ENCODE assay signal across 8 mouse cellular contexts in genomic region chr3:88477735-88478134, GRCm38 (mm10). TPM values are rescaled to one million over a fixed set of nuclear protein-coding genes. Genes with fewer than 3 reads are reported as not detected.
A peak's percentile ranks its signal among the peaks of the same experiment; 100 is the strongest.
DNase-seq lines count a peak whose midpoint lies in the region; ATAC-seq lines count a peak whose summit lies in the region.

No protein-coding gene starts in this region.

- H3K27ac ChIP-seq in forebrain, embryonic 13.5 days = no peak overlapping the region
- no peak overlapping the region for H3K27ac ChIP-seq in hindbrain, embryonic 10.5 days

- WGBS in forebrain, embryonic 13.5 days = 2% methylated on average over 8 of the region's 8 CpGs
- 3% methylated on average over 8 of the region's 8 CpGs for whole genome bisulfite sequencing in hindbrain, embryonic 10.5 days

- no peak overlapping the region for H3K4me2 ChIP-seq in forebrain, embryonic 13.5 days

- H3K4me1 ChIP-seq in forebrain, embryonic 13.5 days = peaks cover 18% of the 10 kb centered on the region
- H3K4me1 ChIP-seq in hindbrain, embryonic 10.5 days (replicated peaks) = peaks cover 23% of the 10 kb centered on the region

- no peaks in the 10 kb centered on the region for H3K36me3 ChIP-seq in forebrain, embryonic 13.5 days (ENCODE audit: poor library complexity, severe bottlenecking)
- H3K36me3 ChIP-seq in hindbrain, embryonic 10.5 days = no peaks in the 10 kb centered on the region

- H3K9ac ChIP-seq in forebrain, embryonic 13.5 days = no peak overlapping the region

- H3K4me3 ChIP-seq in forebrain, embryonic 13.5 days = no peak overlapping the region
- no peak overlapping the region for H3K4me3 ChIP-seq in hindbrain, embryonic 10.5 days

- DNase-seq in Muller cell, postnatal 12 days (ENCODE audit: inconsistent ontology term) = peak; percentile 81
- peak; percentile 85 for DNase-seq in hindbrain, embryonic 10.5 days (ENCODE audit: low spot score)
- DNase-seq in layer of hippocampus, postnatal 10 days (ENCODE audit: low spot score in 2 of 2) = peak; percentile 83 to 87
- peak; percentile 90 for DNase-seq in lung, postnatal 14 days
- peak; percentile 93 for DNase-seq in retina, embryonic 14.5 days (ENCODE audit: low spot score)
- DNase-seq in urinary bladder, postnatal 10 days (ENCODE audit: low spot score) = peak; percentile 62

- peak; percentile 76 for ATAC-seq in cerebellum, adult (ENCODE audit: insufficient number of reproducible peaks, low FRiP score, low TSS enrichment)
- ATAC-seq in forebrain, embryonic 13.5 days = peak; percentile 81

- no peaks in the 10 kb centered on the region for H3K9me3 ChIP-seq in forebrain, embryonic 13.5 days (replicated peaks)
- H3K9me3 ChIP-seq in hindbrain, embryonic 10.5 days = no peaks in the 10 kb centered on the region

- peaks cover 13% of the 10 kb centered on the region for H3K27me3 ChIP-seq in forebrain, embryonic 13.5 days
- peaks cover 26% of the 10 kb centered on the region for H3K27me3 ChIP-seq in hindbrain, embryonic 10.5 days (ENCODE audit: insufficient read depth, poor library complexity, severe bottlenecking)

RNA-seq across cellular contexts. Expression of gene Sema4a, which starts 16.8 kb away (rescaled TPM):
- 13.7 and 16.7 TPM in 2 replicates for polyA plus RNA-seq in forebrain, embryonic 13.5 days (2015; fragmentation: Nextera tagmentation; extraction: Ambion mirVana)
- polyA plus RNA-seq in hindbrain, embryonic 10.5 days (2016; fragmentation: Nextera tagmentation; extraction: Ambion mirVana) = 3.8 and 8.6 TPM in 2 replicates
- total RNA-seq in layer of hippocampus, postnatal 10 days (2021) = 10 to 100 TPM; 39.6 to 42.8 TPM

RNA-seq across cellular contexts. Expression of gene Lmna, which starts 32.0 kb away (rescaled TPM):
- polyA plus RNA-seq in forebrain, embryonic 13.5 days (2015; fragmentation: Nextera tagmentation; extraction: Ambion mirVana) = 12.1 and 15.5 TPM in 2 replicates
- 13.4 and 24.0 TPM in 2 replicates for polyA plus RNA-seq in hindbrain, embryonic 10.5 days (2016; fragmentation: Nextera tagmentation; extraction: Ambion mirVana)
- total RNA-seq in layer of hippocampus, postnatal 10 days (2021) = 10 to 100 TPM; 46.2 to 50.5 TPM

RNA-seq across cellular contexts. Expression of gene Slc25a44, which starts 52.8 kb away (rescaled TPM):
- 23.0 and 26.2 TPM in 2 replicates for polyA plus RNA-seq in forebrain, embryonic 13.5 days (2015; fragmentation: Nextera tagmentation; extraction: Ambion mirVana)
- polyA plus RNA-seq in hindbrain, embryonic 10.5 days (2016; fragmentation: Nextera tagmentation; extraction: Ambion mirVana) = 19.2 and 20.3 TPM in 2 replicates
- 10 to 100 TPM; 54.1 to 58.1 TPM for total RNA-seq in layer of hippocampus, postnatal 10 days (2021)

RNA-seq across cellular contexts. Expression of gene Mex3a, which starts 54.5 kb away (rescaled TPM):
- polyA plus RNA-seq in forebrain, embryonic 13.5 days (2015; fragmentation: Nextera tagmentation; extraction: Ambion mirVana) = 51.5 and 52.6 TPM in 2 replicates
- polyA plus RNA-seq in hindbrain, embryonic 10.5 days (2016; fragmentation: Nextera tagmentation; extraction: Ambion mirVana) = 30.7 and 31.0 TPM in 2 replicates
- total RNA-seq in layer of hippocampus, postnatal 10 days (2021) = 10 to 100 TPM; 17.0 to 18.5 TPM
